Mouse (Mus musculus) layer of hippocampus, adult 8-10 months (tissue): ENCODE measurements around the gene Slc7a15. TPM values are rescaled to one million over a fixed set of nuclear protein-coding genes. Genes with fewer than 3 reads are reported as not detected.

Experiments used
- DNase-seq, 2 experiments: peaks; one replicate each; pipeline ENCODE4 v3.0.0; 2022; ENCODE audit warnings: low spot score in 2 of 2
- total RNA-seq, 4 experiments: library from RNA; stranded (reverse); gene quantifications; 2 replicates each; pipeline ENCODE4 v1.2.4; 2022

Gene Slc7a15
- total RNA-seq, 4 experiments from 2014 or later = not detected

DNA sequence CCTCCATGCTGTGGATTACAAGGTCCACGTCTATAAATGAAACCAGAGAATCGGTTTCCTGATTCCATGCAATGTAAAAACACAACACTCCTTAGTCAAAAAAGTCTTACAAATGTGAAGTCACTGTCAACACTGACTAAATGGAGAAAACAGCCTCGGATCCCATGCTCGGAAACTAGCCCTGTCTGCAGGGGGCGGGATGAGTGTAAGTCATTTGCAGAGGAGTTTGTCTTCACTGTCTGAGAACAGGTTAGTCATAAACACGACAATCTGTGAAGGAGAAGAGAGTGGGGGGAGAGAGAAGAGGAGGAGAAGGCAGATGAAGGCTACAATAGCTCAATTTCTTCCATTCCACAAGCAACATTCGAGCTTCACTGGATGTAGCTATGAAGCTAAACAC is 113.6 kb downstream of the Slc7a15 start:
- DNase-seq = no peak

DNA sequence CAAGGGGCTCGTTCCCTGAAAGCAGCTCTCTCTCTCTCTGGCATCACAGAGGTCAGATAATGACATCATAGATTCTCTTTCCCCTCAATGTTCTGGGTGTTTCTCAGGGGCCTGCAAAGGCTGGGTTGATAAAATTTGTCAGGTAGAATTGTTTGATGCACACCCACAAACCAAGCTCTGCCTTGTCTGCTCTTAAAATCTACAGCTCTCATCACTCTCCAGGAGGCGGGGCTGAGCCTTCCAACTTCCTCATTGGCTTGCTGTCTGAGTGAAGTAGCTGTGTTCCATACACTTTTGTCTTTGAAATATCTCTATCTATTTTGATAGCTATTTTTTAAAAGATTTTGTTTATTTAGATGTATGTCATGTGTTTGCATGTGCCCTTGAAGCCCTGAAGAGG is 116.7 kb downstream of the Slc7a15 start:
- no peak for DNase-seq

Other genes with a start within 250 kb of the Slc7a15 start
- 100 to 1,000 TPM; 285 to 368 (median 321) TPM for gene Rhob, start 99.1 kb downstream of the Slc7a15 start, total RNA-seq
- gene Pum2, start 75.1 kb upstream of the Slc7a15 start, total RNA-seq = 100 to 1,000 TPM; 170 to 200 (median 188) TPM
- 1 to 10 TPM in 2 of 4 experiments, under 1 TPM in 2; 0.80 to 2.4 (median 1.1) TPM for gene Sdc1, start 172.3 kb upstream of the Slc7a15 start, total RNA-seq